Mouse (Mus musculus) cortical plate, adult 2 months (tissue): ENCODE measurements around the gene Pgap3. TPM values are rescaled to one million over a fixed set of nuclear protein-coding genes. Genes with fewer than 3 reads are reported as not detected.

Experiments used
- H3K27ac ChIP-seq: fragments of 200-500 bp; 2 replicates; pipeline ENCODE4 v1.5.1; 2012; ENCODE audit warnings: low read length, control low read depth, inconsistent platforms; ENCODE audit not compliant: insufficient read depth
- H3K4me1 ChIP-seq: fragments of 200-500 bp; 2 replicates; pipeline ENCODE4 v1.6.1; 2011; ENCODE audit warnings: low read length; ENCODE audit not compliant: control insufficient read depth, insufficient read depth
- H3K4me3 ChIP-seq: fragments of 200-500 bp; 2 replicates; pipeline ENCODE4 v1.5.1; 2011; ENCODE audit warnings: mild to moderate bottlenecking, low read length, control low read depth; ENCODE audit not compliant: insufficient read depth
- CTCF ChIP-seq: fragments of 200-500 bp; IDR thresholded peaks from 2 replicates; pipeline ENCODE4 v1.5.1; 2011; ENCODE audit warnings: mild to moderate bottlenecking, control low read depth, low read length; ENCODE audit not compliant: insufficient read depth; ENCODE audit errors: extremely low read depth
- POLR2A ChIP-seq: fragments of 200-500 bp; IDR thresholded peaks from 2 replicates; pipeline ENCODE4 v1.6.1; 2011; ENCODE audit warnings: mild to moderate bottlenecking, low read length, control low read depth; ENCODE audit not compliant: insufficient read depth; ENCODE audit errors: extremely low read depth
- polyA plus RNA-seq: library from polyadenylated mRNA; depleted of rRNA; stranded (reverse); fragments of >200 nt; gene quantifications from 2 replicates; pipeline ENCODE4 v1.2.3, GENCODE M21; 2012

Pgap3 gene
- polyA plus RNA-seq, 1 experiment, result 14.4 TPM

DNA sequence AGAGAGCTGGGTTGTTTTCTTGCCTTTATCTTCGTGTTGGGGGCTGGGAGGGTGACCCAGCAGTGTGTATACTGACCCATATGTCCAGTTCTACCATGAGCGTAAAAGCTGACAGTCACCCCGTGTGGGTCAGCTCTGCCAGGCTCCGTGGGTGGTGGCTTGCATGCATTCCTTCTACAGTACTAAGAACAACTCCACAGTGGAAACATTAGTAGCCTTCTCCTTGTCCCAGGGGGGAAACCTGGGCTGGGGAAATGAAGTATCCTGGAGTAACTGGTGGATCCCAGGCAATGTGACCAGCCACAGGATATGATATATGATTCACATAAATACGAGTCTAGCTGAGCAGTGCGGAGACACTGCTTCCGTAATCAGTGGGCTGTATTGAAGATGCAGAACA is 13.4 kb upstream of the Pgap3 start:
- no peak for TF ChIP-seq CTCF
- TF ChIP-seq POLR2A, result no peak
- H3K4me3 ChIP-seq, result peak overlapping the region; percentile 28; the same call in 1 of the 2 replicates
- no peak overlapping the region for H3K27ac ChIP-seq
- H3K4me1 ChIP-seq, result peaks cover 2% of the 10 kb centered on the region; the same call in 1 of the 2 replicates

DNA sequence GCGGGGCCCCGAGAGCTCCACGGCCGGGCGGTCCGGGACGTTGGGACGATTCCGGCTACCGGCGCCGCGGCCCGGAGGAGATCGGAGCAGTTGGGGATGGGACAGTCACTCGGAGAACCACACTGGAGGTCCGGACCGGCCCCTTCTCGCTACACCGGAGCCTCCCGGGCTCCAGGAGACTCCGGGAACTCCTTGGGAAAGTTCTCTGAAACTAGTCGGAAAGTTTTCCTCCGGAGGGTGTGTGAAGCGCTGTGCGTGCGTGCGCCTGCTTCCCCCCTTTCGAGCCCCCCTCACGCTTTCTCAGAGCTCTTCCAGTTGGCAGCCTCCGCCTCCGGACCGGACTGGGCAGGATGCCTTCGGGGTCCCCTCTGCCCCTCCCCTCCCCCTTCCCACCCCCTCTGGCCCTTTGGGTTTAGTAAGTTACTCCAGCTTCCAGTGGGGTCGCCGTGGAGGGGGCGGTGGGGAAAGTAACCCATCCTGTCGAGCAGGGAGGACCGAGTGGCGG is 12.6 kb upstream of the Pgap3 start:
- TF ChIP-seq CTCF (no peak), POLR2A (no peak)
- no peaks in the 10 kb centered on the region for H3K4me1 ChIP-seq
- peak overlapping the region; percentile 28 for H3K4me3 ChIP-seq
- no peak overlapping the region for H3K27ac ChIP-seq

DNA sequence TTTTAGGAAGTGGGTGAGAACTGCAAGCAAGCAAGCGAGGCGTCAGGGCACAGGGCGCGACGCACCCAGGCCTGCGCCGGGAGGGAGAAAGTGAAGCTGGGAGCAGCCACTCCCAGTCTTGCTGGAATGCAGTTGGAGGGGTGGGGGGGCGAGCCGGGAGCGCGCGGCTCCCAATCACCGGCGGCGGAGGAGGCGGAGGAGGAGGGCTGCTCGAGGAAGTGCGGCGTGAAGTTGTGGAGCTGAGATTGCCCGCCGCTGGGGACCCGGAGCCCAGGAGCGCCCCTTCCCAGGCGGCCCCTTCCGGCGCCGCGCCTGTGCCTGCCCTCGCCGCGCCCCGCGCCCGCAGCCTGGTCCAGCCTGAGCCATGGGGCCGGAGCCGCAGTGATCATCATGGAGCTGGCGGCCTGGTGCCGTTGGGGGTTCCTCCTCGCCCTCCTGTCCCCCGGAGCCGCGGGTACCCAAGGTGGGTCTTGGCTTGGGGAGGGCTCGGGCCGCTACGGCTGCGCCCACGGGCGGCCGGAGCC is 12.0 kb upstream of the Pgap3 start, which contains the start of gene Erbb2:
TSS of gene Erbb2 (plus strand) at position 198 of the 524 bp plus-strand sequence.
- Histone ChIP-seq H3K4me1 (no peaks in the 10 kb centered on the region), H3K27ac (no peak within 1 kb of the TSS), H3K4me3 (peak within 1 kb of the TSS; percentile 28)
- TF ChIP-seq POLR2A (no peak), CTCF (no peak)

DNA sequence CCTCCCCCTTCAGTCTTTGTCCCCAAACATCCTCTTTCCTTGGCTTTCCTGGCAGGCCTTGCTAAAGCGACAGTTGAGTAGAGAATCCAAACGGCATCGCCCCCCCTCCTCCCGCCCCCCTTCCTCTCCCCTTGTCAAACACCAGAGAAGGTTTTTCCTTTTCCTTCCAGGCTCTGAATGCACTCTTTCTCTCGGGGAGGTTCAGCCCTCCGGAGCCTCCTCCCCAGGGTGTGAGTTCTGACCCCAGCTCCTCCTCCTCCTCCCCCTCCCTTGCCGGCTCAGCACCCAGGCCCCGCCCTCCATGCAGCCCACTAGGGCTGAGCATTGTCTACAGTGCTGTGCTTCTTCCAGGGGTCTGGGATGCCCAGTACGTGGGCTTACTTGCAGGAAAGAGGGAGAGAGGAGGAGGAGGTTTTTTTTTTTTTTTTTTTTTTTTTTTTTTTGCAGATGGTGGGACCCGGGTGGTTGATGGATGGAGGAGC is 9.1 kb upstream of the Pgap3 start:
- no peak overlapping the region for H3K27ac ChIP-seq
- H3K4me1 ChIP-seq, result no peaks in the 10 kb centered on the region
- TF ChIP-seq CTCF (no peak), POLR2A (no peak)
- H3K4me3 ChIP-seq, result no peak overlapping the region

DNA sequence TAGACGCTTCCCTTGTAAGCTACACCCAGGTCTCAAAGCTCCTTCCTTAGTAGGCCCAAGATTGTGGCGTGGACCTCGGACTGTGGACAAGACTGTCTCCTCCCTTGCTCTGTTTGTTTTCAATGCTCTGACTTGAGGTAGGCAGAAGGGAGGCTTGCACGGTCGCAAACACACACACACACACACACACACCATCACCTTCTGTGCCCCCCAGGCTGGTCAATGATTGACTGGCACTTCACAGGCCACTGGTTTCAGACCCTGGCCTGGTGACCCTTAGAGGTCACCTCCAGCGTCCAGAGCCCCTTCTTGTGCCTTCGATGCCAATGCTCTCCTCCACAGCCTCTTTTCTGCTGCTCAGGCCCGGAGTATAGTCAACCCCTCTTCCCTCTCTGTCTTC is 8.6 kb upstream of the Pgap3 start:
- Histone ChIP-seq H3K27ac (no peak overlapping the region), H3K4me3 (no peak overlapping the region), H3K4me1 (no peaks in the 10 kb centered on the region)
- TF ChIP-seq CTCF (no peak), POLR2A (no peak)

- TF ChIP-seq POLR2A (no peak), CTCF (no peak)
- Histone ChIP-seq H3K27ac (no peak overlapping the region), H3K4me3 (no peak overlapping the region), H3K4me1 (no peaks in the 10 kb centered on the region)
Measured at GRCm38 (mm10) chr11:98406621-98407020, 6.3 kb upstream of the Pgap3 start.

- Histone ChIP-seq H3K4me1 (no peaks in the 10 kb centered on the region; the same call in 1 of the 2 replicates), H3K27ac (no peak overlapping the region), H3K4me3 (peak overlapping the region; percentile 44; the same call in 1 of the 2 replicates)
- TF ChIP-seq CTCF (no peak), POLR2A (no peak)
Measured at GRCm38 (mm10) chr11:98400816-98401215, 526 bp upstream of the Pgap3 start.

- peaks cover 1% of the 10 kb centered on the region; the same call in 1 of the 2 replicates for H3K4me1 ChIP-seq
- H3K4me3 ChIP-seq, result no peak overlapping the region
- TF ChIP-seq POLR2A (no peak), CTCF (no peak)
- no peak overlapping the region for H3K27ac ChIP-seq
Measured at GRCm38 (mm10) chr11:98397946-98398345, 2.3 kb downstream of the Pgap3 start.

DNA sequence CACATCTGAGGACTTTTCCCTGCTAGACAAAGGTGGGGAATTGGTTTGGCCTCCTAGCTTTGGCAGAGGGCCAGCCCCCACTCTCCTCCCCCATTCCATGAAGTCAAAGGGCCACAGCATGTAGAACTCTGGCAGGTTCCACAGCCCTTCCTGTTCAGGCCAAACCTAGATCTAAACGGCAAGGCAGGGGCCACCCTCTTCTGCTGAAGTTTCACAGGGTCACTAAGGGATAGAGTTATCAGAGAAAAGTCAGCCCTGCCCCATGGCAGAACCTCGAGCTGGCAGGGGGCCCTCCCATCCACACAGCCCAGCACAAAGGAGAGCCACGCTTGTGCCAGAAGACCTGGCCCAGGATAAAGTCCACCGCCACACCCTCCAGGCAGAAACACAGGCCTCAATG is 5.2 kb downstream of the Pgap3 start:
- Histone ChIP-seq H3K27ac (no peak overlapping the region), H3K4me1 (0 out of 2 replicates have a peak, but pooled peaks cover 1% of the 10 kb centered on the region), H3K4me3 (no peak overlapping the region)
- TF ChIP-seq CTCF (no peak), POLR2A (no peak)

DNA sequence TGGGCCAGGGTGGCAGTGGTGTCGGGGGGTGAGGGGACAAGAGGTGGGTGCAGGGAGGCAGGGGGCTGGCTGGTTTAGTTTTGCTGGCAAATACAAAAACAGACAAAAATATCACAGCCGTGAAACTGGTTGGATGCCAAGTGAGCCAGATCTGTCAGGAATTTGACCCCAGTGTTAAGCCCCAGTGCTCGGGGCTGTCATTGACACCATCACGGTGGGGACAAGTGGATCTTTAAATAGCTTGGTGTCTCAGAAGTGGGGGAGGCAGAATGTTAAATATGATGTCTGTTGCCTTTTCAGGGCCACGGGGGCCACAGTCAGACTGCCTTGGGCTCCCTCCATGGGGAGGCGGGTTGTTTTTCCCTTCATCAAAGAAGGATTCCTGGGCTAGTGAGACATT is 6.0 kb downstream of the Pgap3 start:
- Histone ChIP-seq H3K4me3 (no peak overlapping the region), H3K4me1 (0 out of 2 replicates have a peak, but pooled peaks cover 1% of the 10 kb centered on the region), H3K27ac (no peak overlapping the region)
- no peak for TF ChIP-seq POLR2A
- no peak for TF ChIP-seq CTCF
